Mouse (Mus musculus): Measurements from ENCODE around the gene Olfr328.

- TF ChIP-seq CTCF (IDR thresholded peaks at IDR 0.05; ENCODE audit: borderline replicate concordance, extremely low read depth, insufficient read depth, insufficient read length) (no peak), POLR2A (IDR thresholded peaks at IDR 0.05; ENCODE audit: borderline replicate concordance, extremely low read depth, insufficient read depth, insufficient read length, poor library complexity, severe bottlenecking) (no peak)
These were observed 15.0 kb upstream of the Olfr328 start, which contains the start of gene Olfr224 for GRCm38 (mm10) chr11:58570405-58570804.

Data from brain, embryonic 14.5 days (tissue).